Mouse (Mus musculus) embryonic facial prominence, embryonic 11.5 days (tissue): ENCODE results near the gene Wfikkn2. TPM values are rescaled to one million over a fixed set of nuclear protein-coding genes. Genes with fewer than 3 reads are reported as not detected.
A peak's percentile ranks its signal among the peaks of the same experiment; 100 is the strongest.

Experiments used
- ATAC-seq: fragments of 200-750 bp; cut with Nextera tagmentation; replicated peaks from 2 replicates; pipeline ENCODE4 v1.8.0; 2017; ENCODE audit warnings: low read depth; ENCODE audit not compliant: insufficient number of reproducible peaks, low FRiP score, low TSS enrichment
- DNase-seq: peaks from one replicate; pipeline ENCODE4 v3.0.0-alpha.2; 2015; ENCODE audit warnings: low spot score
- H3K27ac ChIP-seq: fragments of 300-500 bp; sonication (generic); replicated peaks from 2 replicates; pipeline ENCODE4 v1.5.1; 2014; ENCODE audit warnings: mild to moderate bottlenecking, low read depth, low read length, control low read depth
- H3K27me3 ChIP-seq: fragments of 300-500 bp; sonication (generic); 2 replicates; pipeline ENCODE4 v1.6.1; 2014; ENCODE audit warnings: mild to moderate bottlenecking, low read length, moderate library complexity, mixed read lengths; ENCODE audit not compliant: control insufficient read depth, insufficient read depth
- H3K36me3 ChIP-seq: fragments of 300-500 bp; sonication (generic); replicated peaks from 2 replicates; pipeline ENCODE4 v1.6.1; 2014; ENCODE audit warnings: low read depth, mild to moderate bottlenecking, low read length, moderate library complexity, mixed read lengths; ENCODE audit not compliant: control insufficient read depth, insufficient read depth
- H3K4me1 ChIP-seq: fragments of 300-500 bp; sonication (generic); 2 replicates; pipeline ENCODE4 v1.6.1; 2014; ENCODE audit warnings: low read length, mixed read lengths; ENCODE audit not compliant: control insufficient read depth, insufficient read depth
- H3K4me2 ChIP-seq: fragments of 300-500 bp; sonication (generic); 2 replicates; pipeline ENCODE4 v1.6.1; 2014; ENCODE audit warnings: low read depth, mild to moderate bottlenecking, control low read depth, low read length, moderate library complexity
- H3K4me3 ChIP-seq: fragments of 300-500 bp; sonication (generic); 2 replicates; pipeline ENCODE4 v1.5.1; 2014; ENCODE audit warnings: low read depth, low read length, control low read depth
- H3K9ac ChIP-seq: fragments of 300-500 bp; sonication (generic); replicated peaks from 2 replicates; pipeline ENCODE4 v1.6.1; 2014; ENCODE audit warnings: mild to moderate bottlenecking, control low read depth, low read length
- H3K9me3 ChIP-seq: fragments of 300-500 bp; sonication (generic); replicated peaks from 2 replicates; pipeline ENCODE4 v1.6.1; 2016; ENCODE audit warnings: mild to moderate bottlenecking, low read length, inconsistent platforms, mixed read lengths; ENCODE audit not compliant: control insufficient read depth
- WGBS: fragments of 180-500 bp; shearing (Covaris S2); extraction: QIAGEN DNeasy Blood & Tissue Kit; methylation state at CpG from one replicate; pipeline ENCODE4 v1.1.7; 2014; 5-methylcytosine and 5-hydroxymethylcytosine counted together
- polyA plus RNA-seq: library from polyadenylated mRNA; unstranded; fragments of >200 nt; fragmentation: Nextera tagmentation; extraction: Ambion mirVana; gene quantifications from 2 replicates; pipeline ENCODE4 v1.2.1, GENCODE M21; 2014

Wfikkn2 gene
- polyA plus RNA-seq, 1 experiment from 2014 or later, result 4.2 TPM

- WGBS, result 85% methylated on average over 11 of the region's 11 CpGs
- Histone ChIP-seq H3K4me2 (no peak within 1 kb of the TSS), H3K36me3 (no peaks in the 10 kb centered on the region), H3K9me3 (no peaks in the 10 kb centered on the region), H3K9ac (no peak within 1 kb of the TSS), H3K4me3 (no peak within 1 kb of the TSS), H3K4me1 (no peaks in the 10 kb centered on the region), H3K27me3 (no peaks in the 10 kb centered on the region), H3K27ac (no peak within 1 kb of the TSS)
- no peak for DNase-seq
- ATAC-seq, result no peak
Observed at GRCm38 (mm10) chr11:94281199-94282181, 35.7 kb upstream of the Wfikkn2 start, which contains the start of gene Gm21885. Gene Gm21885 (plus strand): TSS chr11:94281873.

- WGBS, result 8% methylated on average over 20 of the region's 20 CpGs
- Histone ChIP-seq H3K27me3 (no peaks in the 10 kb centered on the region), H3K4me1 (no peaks in the 10 kb centered on the region), H3K9ac (peak overlapping the region; percentile 39), H3K4me2 (peak overlapping the region; percentile 29), H3K36me3 (no peaks in the 10 kb centered on the region), H3K4me3 (0 out of 2 replicates have a peak overlapping the region, but pooled peaks have one; percentile 1), H3K27ac (no peak overlapping the region), H3K9me3 (no peaks in the 10 kb centered on the region)
- DNase-seq (peak; percentile 96), ATAC-seq (peak; percentile 69)
Observed at GRCm38 (mm10) chr11:94276869-94277337, 31.1 kb upstream of the Wfikkn2 start.

DNA sequence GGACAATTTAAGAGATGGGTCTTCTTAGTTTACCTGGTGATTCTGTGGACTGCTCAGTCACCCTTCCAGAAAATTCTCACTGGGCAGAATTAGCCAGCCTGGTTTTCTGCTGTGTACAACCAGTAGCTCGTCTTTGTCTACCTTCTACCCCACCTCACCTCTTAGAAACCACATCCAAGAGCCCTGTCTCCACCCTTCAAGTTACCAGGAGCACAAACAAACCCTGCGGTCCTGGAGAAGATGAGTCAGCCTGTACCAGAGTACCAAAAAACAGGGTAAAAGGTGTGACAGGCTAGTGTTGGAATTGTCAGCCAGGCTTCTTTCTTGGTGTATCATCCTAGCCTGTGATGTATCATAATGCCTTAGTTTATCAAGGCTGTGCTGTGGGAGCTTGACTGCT lies 29.9 kb upstream of the Wfikkn2 start:
- H3K4me2 ChIP-seq, result no peak overlapping the region
- H3K4me1 ChIP-seq, result no peaks in the 10 kb centered on the region
- H3K27me3 ChIP-seq, result no peaks in the 10 kb centered on the region
- no peaks in the 10 kb centered on the region for H3K36me3 ChIP-seq
- WGBS, result 94% methylated on average over 2 of the region's 2 CpGs
- no peak overlapping the region for H3K4me3 ChIP-seq
- H3K9me3 ChIP-seq, result no peaks in the 10 kb centered on the region
- H3K9ac ChIP-seq, result no peak overlapping the region
- DNase-seq (no peak), ATAC-seq (no peak)
- no peak overlapping the region for H3K27ac ChIP-seq

DNA sequence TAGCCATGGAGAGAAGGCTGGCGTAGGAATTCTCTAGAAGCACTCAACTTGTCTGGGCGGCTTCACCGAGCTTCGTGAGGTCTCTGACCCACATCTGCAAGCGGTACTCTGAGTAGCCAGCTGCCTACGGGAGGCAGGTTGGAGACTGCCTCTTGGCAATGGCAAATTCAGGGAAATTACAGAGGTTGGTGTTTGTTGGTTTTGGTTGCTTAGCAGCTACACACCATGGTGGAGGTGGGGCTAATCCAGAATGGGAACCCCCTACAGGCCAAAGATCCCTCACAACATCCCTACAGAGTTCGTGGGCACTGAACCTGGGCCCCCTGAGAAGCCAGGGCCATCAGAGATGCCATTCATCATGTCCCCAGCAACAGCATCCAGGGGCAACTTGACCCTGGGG lies 29.4 kb upstream of the Wfikkn2 start:
- no peak for ATAC-seq
- H3K9me3 ChIP-seq, result no peaks in the 10 kb centered on the region

GRCm38 (mm10) chr11:94274206-94274867 lies 28.5 kb upstream of the Wfikkn2 start:
- DNase-seq, result no peak
- no peak overlapping the region for H3K27ac ChIP-seq
- H3K9ac ChIP-seq, result no peak overlapping the region
- WGBS, result 88% methylated on average over 10 of the region's 10 CpGs
- H3K36me3 ChIP-seq, result no peaks in the 10 kb centered on the region
- H3K27me3 ChIP-seq, result no peaks in the 10 kb centered on the region
- ATAC-seq, result no peak
- H3K4me1 ChIP-seq, result no peaks in the 10 kb centered on the region
- H3K4me2 ChIP-seq, result no peak overlapping the region
- H3K4me3 ChIP-seq, result no peak overlapping the region
- H3K9me3 ChIP-seq, result no peaks in the 10 kb centered on the region

More for the DNA sequence above, 29.4 kb upstream of the Wfikkn2 start:
- no peak for DNase-seq
- H3K36me3 ChIP-seq, result no peaks in the 10 kb centered on the region
- H3K4me1 ChIP-seq, result no peaks in the 10 kb centered on the region
- no peak overlapping the region for H3K27ac ChIP-seq
- H3K4me3 ChIP-seq, result no peak overlapping the region
- no peak overlapping the region for H3K9ac ChIP-seq
- no peaks in the 10 kb centered on the region for H3K27me3 ChIP-seq
- 81% methylated on average over 7 of the region's 7 CpGs for WGBS
- H3K4me2 ChIP-seq, result no peak overlapping the region

DNA sequence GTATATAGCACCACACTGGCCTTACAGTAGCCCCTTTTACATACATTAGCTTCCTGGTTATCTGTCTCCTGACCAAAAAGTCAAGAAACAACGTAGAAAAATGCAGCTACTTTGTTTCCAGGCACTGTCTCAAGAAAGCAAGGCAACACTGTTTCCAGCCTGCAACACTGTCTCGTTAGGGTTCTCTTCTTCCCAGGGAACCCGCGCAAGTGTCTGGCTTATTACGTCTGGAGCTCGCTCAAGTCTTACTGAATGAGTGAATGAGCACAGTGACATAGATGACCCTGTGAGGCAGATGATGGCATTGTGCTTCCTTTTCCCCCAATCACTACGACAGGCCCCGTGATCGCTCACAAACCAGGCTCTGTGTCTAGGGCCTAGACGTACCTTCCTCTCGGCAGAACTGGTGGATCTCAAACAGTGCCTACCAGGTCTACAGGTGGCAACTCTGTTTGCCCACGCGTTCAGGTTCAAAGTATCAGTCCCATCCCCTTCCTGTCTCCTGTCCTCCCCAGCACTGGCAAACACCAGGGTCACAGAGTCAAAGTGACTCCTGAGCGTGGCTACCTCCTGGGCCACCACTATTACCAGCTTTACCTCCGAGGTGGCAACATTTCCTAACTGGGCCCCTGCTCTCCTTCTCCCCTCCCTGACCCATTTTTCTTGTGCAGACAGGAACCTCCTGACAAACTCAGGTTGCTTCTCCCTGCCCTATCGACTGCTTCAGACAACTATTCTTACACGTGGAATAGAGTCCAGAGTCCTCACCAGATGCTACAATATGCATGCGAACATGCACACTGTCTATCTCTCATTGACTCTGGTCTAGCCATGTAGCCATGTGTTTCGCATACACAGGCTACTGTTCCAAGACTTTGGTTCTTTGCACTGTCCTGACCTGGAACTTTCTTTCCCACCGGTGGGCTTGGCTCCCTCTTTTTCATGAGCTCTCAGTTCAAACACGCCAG lies 27.4 kb upstream of the Wfikkn2 start:
- H3K9me3 ChIP-seq, result no peaks in the 10 kb centered on the region
- H3K36me3 ChIP-seq, result no peaks in the 10 kb centered on the region
- H3K9ac ChIP-seq, result no peak overlapping the region
- ATAC-seq, result no peak
- no peaks in the 10 kb centered on the region for H3K27me3 ChIP-seq
- no peak overlapping the region for H3K4me3 ChIP-seq
- no peaks in the 10 kb centered on the region for H3K4me1 ChIP-seq
- no peak overlapping the region for H3K4me2 ChIP-seq
- no peak overlapping the region for H3K27ac ChIP-seq
- no peak for DNase-seq
- WGBS, result 89% methylated on average over 21 of the region's 21 CpGs

DNA sequence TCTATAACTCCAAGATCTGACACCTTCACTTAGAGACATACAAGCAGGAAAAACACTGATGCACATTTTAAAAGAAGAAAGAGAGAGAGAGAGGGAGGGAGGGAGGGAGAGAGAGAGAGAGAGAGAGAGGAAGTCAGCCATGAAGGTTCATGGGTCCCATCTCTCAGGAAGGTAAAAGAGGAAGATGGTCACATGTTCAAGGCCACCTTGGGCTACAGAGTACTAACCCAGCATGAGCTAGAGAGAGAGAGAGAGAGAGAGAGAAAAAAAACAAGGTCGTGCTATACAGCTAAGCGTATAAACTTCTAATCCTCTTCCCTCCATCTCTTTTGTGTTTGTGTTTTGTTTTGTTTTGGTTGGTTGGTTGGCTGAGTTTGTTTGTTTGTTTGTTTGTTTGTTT lies 25.2 kb upstream of the Wfikkn2 start:
- Histone ChIP-seq H3K4me2 (no peak overlapping the region), H3K9ac (no peak overlapping the region), H3K27me3 (no peaks in the 10 kb centered on the region), H3K9me3 (no peaks in the 10 kb centered on the region), H3K27ac (no peak overlapping the region), H3K4me3 (no peak overlapping the region), H3K4me1 (no peaks in the 10 kb centered on the region), H3K36me3 (no peaks in the 10 kb centered on the region)
- no peak for DNase-seq
- no peak for ATAC-seq
- WGBS, result 90% methylated on average over 2 of the region's 2 CpGs
